Mouse (Mus musculus): ENCODE results near the gene Htt.
A peak's percentile ranks its signal among the peaks of the same experiment; 100 is the strongest.

The Htt gene

GRCm38 (mm10) chr5:34896697-34897453 is 135.3 kb downstream of the Htt start:
- no peak for DNase-seq

GRCm38 (mm10) chr5:34899787-34900469 is 138.4 kb downstream of the Htt start:
- DNase-seq, result no peak

- no peak for DNase-seq
Measured at GRCm38 (mm10) chr5:34902371-34902770, 140.8 kb downstream of the Htt start.

GRCm38 (mm10) chr5:34902811-34903385 is 141.4 kb downstream of the Htt start:
- peak; percentile 59 for DNase-seq

- DNase-seq, result no peak
Measured at GRCm38 (mm10) chr5:34904412-34904811, 142.9 kb downstream of the Htt start.

GRCm38 (mm10) chr5:34907230-34907629 is 145.7 kb downstream of the Htt start:
- DNase-seq, result no peak

- DNase-seq, result no peak
Measured at GRCm38 (mm10) chr5:34907910-34908725, 146.6 kb downstream of the Htt start, which contains the start of gene Msantd1. TSS of gene Msantd1 (plus strand) at chr5:34908012.

- DNase-seq, result no peak
Measured at GRCm38 (mm10) chr5:34908726-34909633, 147.4 kb downstream of the Htt start.

- no peak for DNase-seq
Measured at GRCm38 (mm10) chr5:34909634-34910503, 148.3 kb downstream of the Htt start.

- DNase-seq, result no peak
Measured at GRCm38 (mm10) chr5:34910504-34910815, 148.9 kb downstream of the Htt start.

GRCm38 (mm10) chr5:34915801-34916200 is 154.3 kb downstream of the Htt start:
- peak; percentile 86 for DNase-seq

- no peak for DNase-seq
Measured at GRCm38 (mm10) chr5:34917234-34917655, 155.7 kb downstream of the Htt start.

GRCm38 (mm10) chr5:34918785-34919184 is 157.2 kb downstream of the Htt start:
- DNase-seq, result no peak

- DNase-seq, result no peak
Measured at GRCm38 (mm10) chr5:34922531-34922930, 161.0 kb downstream of the Htt start.

- no peak for DNase-seq
Measured at GRCm38 (mm10) chr5:34923920-34924319, 162.4 kb downstream of the Htt start.

GRCm38 (mm10) chr5:34924519-34924918 is 163.0 kb downstream of the Htt start:
- no peak for DNase-seq

- DNase-seq, result no peak
Measured at GRCm38 (mm10) chr5:34927648-34928047, 166.1 kb downstream of the Htt start.

- no peak for DNase-seq
Measured at GRCm38 (mm10) chr5:34930151-34930975, 168.8 kb downstream of the Htt start.

GRCm38 (mm10) chr5:34931091-34931490 is 169.6 kb downstream of the Htt start:
- no peak for DNase-seq
